ENCODE assay signal across 9 mouse cellular contexts in genomic region chr5:137285045-137285444, GRCm38 (mm10). TPM values are rescaled to one million over a fixed set of nuclear protein-coding genes. Genes with fewer than 3 reads are reported as not detected.
DNase-seq lines count a peak whose midpoint lies in the region; TF ChIP-seq lines count a peak whose summit lies in the region.
"Had no signal": no experiment of that assay in that cellular context is flagged by ENCODE, and none has a peak within 500 bp of the region (broad histone marks: within the 10 kb centered on the region; RNA-seq: fewer than 3 reads in every experiment).

No protein-coding gene starts in this region.

- H3K4me1 ChIP-seq in heart, adult 2 months (ENCODE audit: control insufficient read depth, insufficient read depth, low read length), result no peaks in the 10 kb centered on the region

- no peaks in the 10 kb centered on the region for H3K79me2 ChIP-seq in heart, adult 2 months (replicated peaks; ENCODE audit: control insufficient read depth, insufficient read depth, low read length)

- no peaks in the 10 kb centered on the region for H3K36me3 ChIP-seq in heart, adult 2 months (ENCODE audit: control insufficient read depth, insufficient read depth, low read length)
- H3K36me3 ChIP-seq: heart, embryonic 13.5 days had no signal

- H3K4me3 ChIP-seq in heart, adult 2 months, result no peak overlapping the region
- H3K4me3 ChIP-seq: heart, embryonic 13.5 days had no signal

- DNase-seq in heart, adult 2 months, result peak in 1 of 2 experiments; percentile 46
- no peak for DNase-seq in heart, postnatal 25 days (ENCODE audit: low spot score)
- DNase-seq in right cerebral cortex, postnatal 14 days, result peak; percentile 65
- DNase-seq in right cerebral cortex, postnatal 36 days (ENCODE audit: low spot score in 2 of 2), result no peak
- peak; percentile 54 for DNase-seq in cerebellum, adult 8-10 months
- DNase-seq in retina, embryonic 14.5 days (ENCODE audit: low spot score), result peak; percentile 63
- DNase-seq in yolk sac, embryonic 10.5 days (ENCODE audit: low spot score), result no peak
- no peak for DNase-seq in ovary, postnatal 14 days (ENCODE audit: low spot score)

- no peak overlapping the region for H3K9ac ChIP-seq in heart, adult 2 months (ENCODE audit: low read depth, low read length)
- H3K9ac ChIP-seq: heart, embryonic 13.5 days had no signal

- WGBS in heart, adult 2 months, result 63% methylated on average over 5 of the region's 5 CpGs

- H3K27me3 ChIP-seq in heart, adult 2 months (ENCODE audit: control insufficient read depth, insufficient read depth, low read length), result no peaks in the 10 kb centered on the region; the same call in 1 of the 2 replicates

- peak; percentile 78 for TF ChIP-seq CTCF in heart, adult 2 months (IDR thresholded peaks at IDR 0.05)

- TF ChIP-seq EP300 in heart, adult 2 months (IDR thresholded peaks at IDR 0.05; ENCODE audit: insufficient read depth, low read depth, low read length), result no peak

- no peak overlapping the region for H3K27ac ChIP-seq in heart, adult 2 months
- H3K27ac ChIP-seq: heart, embryonic 13.5 days had no signal

- intact Hi-C loops in heart, adult 2 months (cut with DNase I), result no loop called here
- intact Hi-C loops in heart, postnatal 25 days (cut with DNase I), result no loop called here

- no peak for TF ChIP-seq POLR2A in heart, adult 2 months (IDR thresholded peaks at IDR 0.05; ENCODE audit: insufficient read depth, low read depth, low read length)

RNA-seq across cellular contexts. Expression of gene Ache, which starts 2.3 kb away (rescaled TPM):
- total RNA-seq in heart, adult 2 months (2021), result 1 to 10 TPM; 1.5 to 2.2 TPM
- 3.5 and 4.9 TPM in 2 replicates for polyA plus RNA-seq in heart, adult 2 months (2012; rRNA removed)
- total RNA-seq in heart, postnatal 25 days (2021), result 1 to 10 TPM; 1.4 to 2.2 TPM

RNA-seq across cellular contexts. Expression of gene Ufsp1, which starts 9.4 kb away (rescaled TPM):
- 1 to 10 TPM; 8.1 to 8.8 TPM for total RNA-seq in heart, adult 2 months (2021)
- 11.8 and 12.8 TPM in 2 replicates for polyA plus RNA-seq in heart, adult 2 months (2012; rRNA removed)
- 1 to 10 TPM; 8.3 to 8.7 TPM for total RNA-seq in heart, postnatal 25 days (2021)

RNA-seq across cellular contexts. Expression of gene Srrt, which starts 22.4 kb away (rescaled TPM):
- 10 to 100 TPM; 60.5 to 66.4 TPM for total RNA-seq in heart, adult 2 months (2021)
- polyA plus RNA-seq in heart, adult 2 months (2012; rRNA removed), result 63.9 and 74.2 TPM in 2 replicates
- total RNA-seq in heart, postnatal 25 days (2021), result 10 to 100 TPM; 67.1 to 67.7 TPM

RNA-seq across cellular contexts. Expression of gene Trip6, which starts 29.2 kb away (rescaled TPM):
- total RNA-seq in heart, adult 2 months (2021), result 10 to 100 TPM; 12.5 to 13.6 TPM
- polyA plus RNA-seq in heart, adult 2 months (2012; rRNA removed), result 23.5 and 24.2 TPM in 2 replicates
- 10 to 100 TPM; 10.8 to 13.3 TPM for total RNA-seq in heart, postnatal 25 days (2021)

RNA-seq across cellular contexts. Expression of gene Slc12a9, which starts 48.4 kb away (rescaled TPM):
- 1 to 10 TPM; 1.7 to 2.2 TPM for total RNA-seq in heart, adult 2 months (2021)
- polyA plus RNA-seq in heart, adult 2 months (2012; rRNA removed), result 6.0 and 8.9 TPM in 2 replicates
- total RNA-seq in heart, postnatal 25 days (2021), result 1 to 10 TPM; 2.7 to 3.0 TPM

Comparison
In these comparisons a context has a peak if more than half of its experiments do, and no peak if none do; other contexts are left out.
1. DNase-seq: peak in right cerebral cortex, postnatal 14 days (single experiment), cerebellum, adult 8-10 months (single experiment) and retina, embryonic 14.5 days (single experiment); none in heart, postnatal 25 days (single experiment), right cerebral cortex, postnatal 36 days (0 of 2), yolk sac, embryonic 10.5 days (single experiment) and ovary, postnatal 14 days (single experiment).